Mouse (Mus musculus): Measurements from ENCODE around the gene Parp9. TPM values are rescaled to one million over a fixed set of nuclear protein-coding genes. Genes with fewer than 3 reads are reported as not detected.
"Not testable (repeated sequence)": the region's sequence is repeated elsewhere in the genome, so short reads cannot be mapped to it uniquely, and the experiment has no call there.

Parp9 gene
- total RNA-seq (2022) = 10 to 100 TPM in 2 of 4 experiments, 1 to 10 TPM in 2; 7.5 to 11.6 (median 9.8) TPM

GRCm38 (mm10) chr16:35938211-35939151 lies at the start of gene Parp9, which contains the start of gene Dtx3l:
Gene Parp9, plus strand, starts transcription at chr16:35938470.
Gene Dtx3l, minus strand, starts transcription at chr16:35939151.
- peak; percentile 71 for DNase-seq (ENCODE audit: low spot score)

- no peak for DNase-seq (ENCODE audit: low spot score)
Measured at GRCm38 (mm10) chr16:35888910-35889309, 49.4 kb upstream of the Parp9 start.

GRCm38 (mm10) chr16:35890645-35891044 lies 47.6 kb upstream of the Parp9 start:
- no peak for DNase-seq (ENCODE audit: low spot score)

- not testable (repeated sequence) for DNase-seq (ENCODE audit: low spot score)
Measured at GRCm38 (mm10) chr16:35891603-35892002, 46.7 kb upstream of the Parp9 start.

- no peak for DNase-seq (ENCODE audit: low spot score)
Measured at GRCm38 (mm10) chr16:35894997-35895396, 43.3 kb upstream of the Parp9 start.

GRCm38 (mm10) chr16:35900541-35900940 lies 37.7 kb upstream of the Parp9 start:
- DNase-seq (ENCODE audit: low spot score) = no peak

- DNase-seq (ENCODE audit: low spot score) = no peak
Measured at GRCm38 (mm10) chr16:35903014-35903640, 35.1 kb upstream of the Parp9 start.

- no peak for DNase-seq (ENCODE audit: low spot score)
Measured at GRCm38 (mm10) chr16:35904121-35904736, 34.0 kb upstream of the Parp9 start.

- DNase-seq (ENCODE audit: low spot score) = no peak
Measured at GRCm38 (mm10) chr16:35905355-35905754, 32.9 kb upstream of the Parp9 start.

GRCm38 (mm10) chr16:35905819-35906485 lies 32.3 kb upstream of the Parp9 start:
- no peak for DNase-seq (ENCODE audit: low spot score)

GRCm38 (mm10) chr16:35906887-35907286 lies 31.4 kb upstream of the Parp9 start:
- no peak for DNase-seq (ENCODE audit: low spot score)

- DNase-seq (ENCODE audit: low spot score) = peak; percentile 44
Measured at GRCm38 (mm10) chr16:35907432-35908201, 30.7 kb upstream of the Parp9 start.

GRCm38 (mm10) chr16:35911449-35911848 lies 26.8 kb upstream of the Parp9 start:
- DNase-seq (ENCODE audit: low spot score) = no peak

- no peak for DNase-seq (ENCODE audit: low spot score)
Measured at GRCm38 (mm10) chr16:35913526-35913925, 24.7 kb upstream of the Parp9 start.

GRCm38 (mm10) chr16:35914301-35914700 lies 24.0 kb upstream of the Parp9 start:
- no peak for DNase-seq (ENCODE audit: low spot score)

- DNase-seq (ENCODE audit: low spot score) = no peak
Measured at GRCm38 (mm10) chr16:35918721-35919543, 19.3 kb upstream of the Parp9 start.

- DNase-seq (ENCODE audit: low spot score) = no peak
Measured at GRCm38 (mm10) chr16:35921676-35922235, 16.5 kb upstream of the Parp9 start.

- no peak for DNase-seq (ENCODE audit: low spot score)
Measured at GRCm38 (mm10) chr16:35922301-35922895, 15.9 kb upstream of the Parp9 start.

- DNase-seq (ENCODE audit: low spot score) = no peak
Measured at GRCm38 (mm10) chr16:35923546-35924198, 14.6 kb upstream of the Parp9 start.

Measured in heart, adult 8-10 months (tissue).